Mouse (Mus musculus): ENCODE measurements around the gene Acadvl.

The Acadvl gene

DNA sequence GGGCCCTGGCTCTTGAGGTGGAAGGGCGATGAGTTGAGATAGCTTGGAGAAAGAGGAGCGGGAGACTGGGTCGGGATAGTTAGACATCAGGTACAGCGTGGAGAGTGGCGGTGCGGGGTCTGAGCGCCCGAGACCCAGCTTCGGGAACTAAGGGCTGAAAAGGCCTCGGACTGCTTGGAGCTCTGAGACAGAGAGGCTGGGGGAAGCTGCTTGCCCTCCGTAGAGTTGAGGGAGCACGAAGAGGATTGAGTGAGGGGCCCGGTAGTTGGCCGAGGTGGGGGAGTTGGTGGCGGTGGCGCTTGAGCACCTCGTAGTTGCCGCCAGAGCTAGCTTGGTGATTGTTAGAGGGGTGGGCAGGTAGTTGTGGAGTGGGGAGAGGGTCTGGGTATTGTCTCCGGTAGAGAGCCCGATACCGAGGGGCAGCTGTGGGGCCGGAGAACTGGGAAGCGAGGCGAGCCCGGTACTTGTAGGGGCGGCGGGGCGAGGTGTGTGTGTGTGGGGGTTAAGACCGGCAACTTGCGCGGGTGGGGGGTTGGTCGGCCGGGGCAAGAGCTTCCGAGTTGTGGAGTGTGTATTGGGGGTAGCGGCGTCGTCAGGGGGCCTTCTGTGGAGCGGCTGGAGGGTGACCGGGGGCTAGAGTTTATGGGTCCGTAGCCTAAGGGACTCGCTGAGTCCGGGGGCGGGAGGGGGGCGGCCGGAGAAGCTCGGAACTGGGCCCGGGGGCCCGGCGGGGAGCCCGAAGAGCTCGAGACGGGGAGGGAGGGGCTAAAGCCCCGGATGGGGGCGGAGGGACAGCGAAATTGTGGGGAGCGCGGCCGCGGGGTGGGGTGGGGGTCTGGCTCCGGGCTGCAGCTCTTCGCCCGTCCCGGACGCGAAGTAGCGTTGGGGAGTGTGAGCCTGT is 18.8 kb downstream of the Acadvl start:
- no peaks in the 10 kb centered on the region for H3K27me3 ChIP-seq (ENCODE audit: insufficient read depth, low read length)
- H3K4me1 ChIP-seq (replicated peaks; ENCODE audit: low read depth, low read length), result peaks cover 58% of the 10 kb centered on the region
- peaks cover 52% of the 10 kb centered on the region for H3K36me3 ChIP-seq (ENCODE audit: insufficient read depth, low read length)
- peak overlapping the region; percentile 100 for H3K4me3 ChIP-seq (replicated peaks; ENCODE audit: low read length)
- no peak for TF ChIP-seq POU5F1 (IDR thresholded peaks at IDR 0.05; ENCODE audit: borderline replicate concordance, low read length)
- no peak for TF ChIP-seq NANOG (IDR thresholded peaks at IDR 0.05; ENCODE audit: borderline replicate concordance, low read length)
- H3K9me3 ChIP-seq (ENCODE audit: low read length), result no peaks in the 10 kb centered on the region

GRCm38 (mm10) chr11:69995391-69995960 is 19.7 kb downstream of the Acadvl start, which contains the start of gene Phf23:
Phf23 (plus strand) TSS chr11:69995777.
- Histone ChIP-seq H3K4me1 (replicated peaks; ENCODE audit: low read depth, low read length) (peaks cover 57% of the 10 kb centered on the region), H3K27me3 (ENCODE audit: insufficient read depth, low read length) (no peaks in the 10 kb centered on the region), H3K4me3 (replicated peaks; ENCODE audit: low read length) (peak within 1 kb of the TSS; percentile 100), H3K9me3 (ENCODE audit: low read length) (no peaks in the 10 kb centered on the region), H3K36me3 (ENCODE audit: insufficient read depth, low read length) (peaks cover 52% of the 10 kb centered on the region)
- no peak for TF ChIP-seq POU5F1 (IDR thresholded peaks at IDR 0.05; ENCODE audit: borderline replicate concordance, low read length)
- no peak for TF ChIP-seq CTCF (conservative IDR thresholded peaks at IDR 0.05; ENCODE audit: low read length)

- Histone ChIP-seq H3K27me3 (ENCODE audit: insufficient read depth, low read length) (no peaks in the 10 kb centered on the region), H3K9me3 (ENCODE audit: low read length) (no peaks in the 10 kb centered on the region), H3K36me3 (ENCODE audit: insufficient read depth, low read length) (peaks cover 51% of the 10 kb centered on the region), H3K4me3 (replicated peaks; ENCODE audit: low read length) (peak overlapping the region; percentile 100; the same call in 1 of the 2 replicates), H3K4me1 (replicated peaks; ENCODE audit: low read depth, low read length) (peaks cover 58% of the 10 kb centered on the region)
- TF ChIP-seq POU5F1 (IDR thresholded peaks at IDR 0.05; ENCODE audit: borderline replicate concordance, low read length) (no peak), CTCF (conservative IDR thresholded peaks at IDR 0.05; ENCODE audit: low read length) (no peak), NANOG (IDR thresholded peaks at IDR 0.05; ENCODE audit: borderline replicate concordance, low read length) (no peak)
Observed at GRCm38 (mm10) chr11:69994401-69995090, 20.7 kb downstream of the Acadvl start.

DNA sequence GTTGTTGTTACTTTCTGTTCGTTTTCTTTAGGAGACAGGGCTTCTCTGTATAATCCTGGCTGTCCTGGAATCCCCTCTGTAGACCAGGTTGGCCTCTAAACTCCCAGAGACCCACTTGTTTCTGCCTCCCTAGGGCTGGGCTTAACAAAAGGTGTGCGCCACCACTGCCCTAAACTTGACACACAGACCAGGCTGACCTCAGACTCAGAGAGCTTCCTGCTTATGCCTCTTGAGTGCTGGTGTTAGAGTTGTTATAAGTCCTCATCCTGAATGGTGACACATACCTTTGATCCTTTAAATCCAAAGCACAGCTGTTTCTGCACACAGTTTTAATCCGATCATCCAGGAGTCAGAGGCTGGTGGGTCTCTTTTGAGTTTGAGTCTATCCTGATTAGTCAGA is 22.3 kb downstream of the Acadvl start:
- Histone ChIP-seq H3K4me1 (replicated peaks; ENCODE audit: low read depth, low read length) (peaks cover 42% of the 10 kb centered on the region), H3K27me3 (ENCODE audit: insufficient read depth, low read length) (no peaks in the 10 kb centered on the region), H3K4me3 (replicated peaks; ENCODE audit: low read length) (no peak overlapping the region), H3K36me3 (ENCODE audit: insufficient read depth, low read length) (peaks cover 51% of the 10 kb centered on the region), H3K9me3 (ENCODE audit: low read length) (no peaks in the 10 kb centered on the region)
- TF ChIP-seq POU5F1 (IDR thresholded peaks at IDR 0.05; ENCODE audit: borderline replicate concordance, low read length) (no peak), CTCF (conservative IDR thresholded peaks at IDR 0.05; ENCODE audit: low read length) (no peak), NANOG (IDR thresholded peaks at IDR 0.05; ENCODE audit: borderline replicate concordance, low read length) (no peak)

DNA sequence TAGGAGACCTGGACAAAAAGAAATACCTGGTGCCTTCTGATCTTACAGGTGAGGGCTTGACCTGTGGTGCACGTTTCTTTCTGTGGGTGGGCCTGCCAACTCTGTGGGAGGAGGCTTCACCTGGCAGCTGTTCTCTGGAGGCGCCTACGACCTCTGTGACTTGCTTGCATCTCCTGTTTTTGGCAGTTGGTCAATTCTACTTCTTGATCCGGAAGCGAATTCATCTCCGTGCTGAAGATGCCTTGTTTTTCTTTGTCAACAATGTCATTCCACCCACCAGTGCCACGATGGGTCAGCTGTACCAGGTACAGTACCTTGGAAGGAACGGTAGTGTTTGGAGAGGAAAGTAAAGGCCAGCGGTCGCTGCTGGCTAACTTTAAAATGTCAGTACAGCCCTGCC is 22.8 kb downstream of the Acadvl start:
- no peaks in the 10 kb centered on the region for H3K9me3 ChIP-seq (ENCODE audit: low read length)
- peak overlapping the region; percentile 89 for H3K4me3 ChIP-seq (replicated peaks; ENCODE audit: low read length)
- peaks cover 37% of the 10 kb centered on the region for H3K4me1 ChIP-seq (replicated peaks; ENCODE audit: low read depth, low read length)
- no peak for TF ChIP-seq POU5F1 (IDR thresholded peaks at IDR 0.05; ENCODE audit: borderline replicate concordance, low read length)
- TF ChIP-seq CTCF (conservative IDR thresholded peaks at IDR 0.05; ENCODE audit: low read length), result no peak
- no peak for TF ChIP-seq NANOG (IDR thresholded peaks at IDR 0.05; ENCODE audit: borderline replicate concordance, low read length)
- H3K27me3 ChIP-seq (ENCODE audit: insufficient read depth, low read length), result no peaks in the 10 kb centered on the region
- H3K36me3 ChIP-seq (ENCODE audit: insufficient read depth, low read length), result peaks cover 51% of the 10 kb centered on the region

DNA sequence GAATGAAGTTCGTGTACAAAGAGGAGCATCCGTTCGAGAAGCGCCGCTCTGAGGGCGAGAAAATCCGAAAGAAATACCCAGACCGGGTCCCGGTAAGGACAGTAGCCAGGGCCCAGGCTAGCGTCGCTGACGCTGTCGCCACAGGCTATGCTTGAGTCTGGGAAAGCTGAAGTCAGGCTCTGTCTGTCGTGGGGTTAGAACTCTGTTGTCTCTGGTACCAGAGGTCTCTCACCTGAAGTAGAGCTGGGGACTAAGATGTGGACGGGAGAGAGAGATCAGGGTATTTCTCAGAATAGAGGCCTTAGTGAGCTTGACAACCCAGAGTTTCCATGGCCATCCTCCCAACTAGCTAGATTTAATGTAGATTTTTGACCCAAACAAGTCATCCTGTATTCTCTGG is 23.5 kb downstream of the Acadvl start:
- Histone ChIP-seq H3K4me1 (replicated peaks; ENCODE audit: low read depth, low read length) (peaks cover 36% of the 10 kb centered on the region), H3K4me3 (replicated peaks; ENCODE audit: low read length) (peak overlapping the region; percentile 89), H3K27me3 (ENCODE audit: insufficient read depth, low read length) (no peaks in the 10 kb centered on the region), H3K9me3 (ENCODE audit: low read length) (no peaks in the 10 kb centered on the region), H3K36me3 (ENCODE audit: insufficient read depth, low read length) (peaks cover 58% of the 10 kb centered on the region)
- no peak for TF ChIP-seq POU5F1 (IDR thresholded peaks at IDR 0.05; ENCODE audit: borderline replicate concordance, low read length)
- TF ChIP-seq CTCF (conservative IDR thresholded peaks at IDR 0.05; ENCODE audit: low read length), result no peak
- TF ChIP-seq NANOG (IDR thresholded peaks at IDR 0.05; ENCODE audit: borderline replicate concordance, low read length), result no peak

- Histone ChIP-seq H3K4me3 (replicated peaks; ENCODE audit: low read length) (peak within 1 kb of the TSS; percentile 89), H3K9me3 (ENCODE audit: low read length) (no peaks in the 10 kb centered on the region), H3K4me1 (replicated peaks; ENCODE audit: low read depth, low read length) (peaks cover 36% of the 10 kb centered on the region), H3K36me3 (ENCODE audit: insufficient read depth, low read length) (peaks cover 64% of the 10 kb centered on the region), H3K27me3 (ENCODE audit: insufficient read depth, low read length) (no peaks in the 10 kb centered on the region)
- TF ChIP-seq POU5F1 (IDR thresholded peaks at IDR 0.05; ENCODE audit: borderline replicate concordance, low read length) (no peak), NANOG (IDR thresholded peaks at IDR 0.05; ENCODE audit: borderline replicate concordance, low read length) (no peak), CTCF (conservative IDR thresholded peaks at IDR 0.05; ENCODE audit: low read length) (no peak)
Observed at GRCm38 (mm10) chr11:69990850-69991691, 24.1 kb downstream of the Acadvl start, which contains the start of gene Gabarap. Gabarap (plus strand) TSS chr11:69991143.
